Mouse (Mus musculus) ES-E14 (cell line): ENCODE data around the gene Itpk1.

Source experiments
- CHD2 ChIP-seq: IDR thresholded peaks from 2 replicates; pipeline ENCODE4 v1.6.1; 2014; ENCODE audit warnings: mild to moderate bottlenecking, low read depth, low read length, inconsistent platforms
- HCFC1 ChIP-seq: IDR thresholded peaks from 2 replicates; pipeline ENCODE4 v1.6.1; 2012; ENCODE audit warnings: low read length, inconsistent platforms, borderline replicate concordance; ENCODE audit not compliant: insufficient read depth
- MAFK ChIP-seq: IDR thresholded peaks from 2 replicates; pipeline ENCODE4 v1.6.1; 2014; ENCODE audit warnings: mild to moderate bottlenecking, low read depth, low read length, inconsistent platforms; ENCODE audit not compliant: insufficient read depth
- ZC3H11A ChIP-seq: IDR thresholded peaks from 2 replicates; pipeline ENCODE4 v1.6.1; 2012; ENCODE audit warnings: low read depth, mild to moderate bottlenecking, inconsistent platforms, low read length, borderline replicate concordance
- ZNF384 ChIP-seq: IDR thresholded peaks from 2 replicates; pipeline ENCODE4 v1.6.1; 2012; ENCODE audit warnings: low read depth, low read length, inconsistent platforms

DNA sequence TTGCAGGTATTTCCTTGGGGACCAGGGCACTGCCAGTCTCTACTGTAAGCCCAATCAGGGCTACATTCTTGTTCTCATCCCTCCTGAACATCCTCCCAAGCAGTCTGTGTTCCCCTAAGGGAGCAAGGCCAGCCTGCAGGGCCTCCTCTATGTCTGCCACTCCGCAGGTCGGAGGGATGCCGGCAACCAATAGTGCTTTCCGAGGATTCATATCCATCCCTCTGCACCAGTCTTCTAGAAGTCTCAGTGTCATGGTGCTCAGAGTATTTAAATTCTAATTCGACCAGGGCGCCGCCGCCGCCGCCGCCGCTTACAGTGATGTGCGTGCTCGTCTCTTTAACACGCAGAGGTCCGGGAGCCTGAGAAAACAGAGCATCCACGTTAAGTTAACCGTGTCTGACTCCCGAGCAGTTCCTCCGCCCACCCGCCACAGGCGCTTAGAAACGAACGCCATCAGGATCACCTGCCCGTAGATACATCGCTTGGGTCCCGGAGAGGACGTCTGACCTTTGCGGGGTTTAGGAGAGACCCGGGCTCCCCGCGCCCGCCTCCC, 38.4 kb upstream of the Itpk1 start:
- TF ChIP-seq HCFC1, result no peak
- TF ChIP-seq ZNF384, result no peak
- TF ChIP-seq ZC3H11A, result no peak
- no peak for TF ChIP-seq CHD2
- no peak for TF ChIP-seq MAFK
